Mouse (Mus musculus) adrenal gland, postnatal 25 days (tissue): ENCODE measurements around the gene Mpzl3. TPM values are rescaled to one million over a fixed set of nuclear protein-coding genes. Genes with fewer than 3 reads are reported as not detected.
"Not testable (repeated sequence)": the region's sequence is repeated elsewhere in the genome, so short reads cannot be mapped to it uniquely, and the experiment has no call there.

Source experiments
- DNase-seq: peaks from one replicate; pipeline ENCODE4 v3.0.0; 2021; ENCODE audit warnings: mixed read lengths
- long read RNA-seq: library from polyadenylated mRNA; stranded (forward); transcript quantifications from one replicate; pipeline ENCODE4 v2.0.0, GENCODE M21; 2021
- total RNA-seq: library from RNA; stranded (reverse); gene quantifications from 2 replicates; pipeline ENCODE4 v1.2.3, GENCODE M21; 2021

The Mpzl3 gene
- 6.0 and 6.8 TPM in 2 replicates for total RNA-seq
- long read RNA-seq, transcript Mpzl3-203 (6 exons, 3,424 nt): major isoform, 6 of 12 reads
- long read RNA-seq, partial matches to known transcripts: 3 of 12 reads
- long read RNA-seq, other reads (novel, unspliced or antisense): 3 of 12 reads

- peak; percentile 79 for DNase-seq
Observed at GRCm38 (mm10) chr9:45055082-45055713, at the start of gene Mpzl3. Gene Mpzl3 (plus strand): TSS chr9:45055186.

DNA sequence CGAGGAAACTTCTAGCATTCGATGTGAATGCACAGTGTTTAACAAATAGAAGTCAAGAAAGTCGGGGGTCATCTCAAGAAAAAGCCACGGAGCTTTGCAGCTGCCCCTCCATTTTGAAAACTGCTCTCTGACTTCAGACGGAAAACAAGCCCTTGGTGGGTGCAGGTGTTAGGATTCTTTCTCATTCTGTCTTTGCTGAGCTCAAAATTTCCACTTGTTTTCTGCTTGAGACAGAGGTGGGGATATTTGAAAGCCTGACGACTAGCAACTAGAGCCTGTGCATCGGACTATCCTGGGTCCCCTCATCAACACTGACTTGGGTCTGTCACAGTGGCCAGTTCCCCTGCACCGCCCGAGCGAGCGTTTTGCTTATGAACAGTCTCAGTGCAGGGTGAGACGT is 47.6 kb upstream of the Mpzl3 start:
- no peak for DNase-seq

GRCm38 (mm10) chr9:45008342-45008741 is 46.6 kb upstream of the Mpzl3 start:
- DNase-seq: no peak

DNA sequence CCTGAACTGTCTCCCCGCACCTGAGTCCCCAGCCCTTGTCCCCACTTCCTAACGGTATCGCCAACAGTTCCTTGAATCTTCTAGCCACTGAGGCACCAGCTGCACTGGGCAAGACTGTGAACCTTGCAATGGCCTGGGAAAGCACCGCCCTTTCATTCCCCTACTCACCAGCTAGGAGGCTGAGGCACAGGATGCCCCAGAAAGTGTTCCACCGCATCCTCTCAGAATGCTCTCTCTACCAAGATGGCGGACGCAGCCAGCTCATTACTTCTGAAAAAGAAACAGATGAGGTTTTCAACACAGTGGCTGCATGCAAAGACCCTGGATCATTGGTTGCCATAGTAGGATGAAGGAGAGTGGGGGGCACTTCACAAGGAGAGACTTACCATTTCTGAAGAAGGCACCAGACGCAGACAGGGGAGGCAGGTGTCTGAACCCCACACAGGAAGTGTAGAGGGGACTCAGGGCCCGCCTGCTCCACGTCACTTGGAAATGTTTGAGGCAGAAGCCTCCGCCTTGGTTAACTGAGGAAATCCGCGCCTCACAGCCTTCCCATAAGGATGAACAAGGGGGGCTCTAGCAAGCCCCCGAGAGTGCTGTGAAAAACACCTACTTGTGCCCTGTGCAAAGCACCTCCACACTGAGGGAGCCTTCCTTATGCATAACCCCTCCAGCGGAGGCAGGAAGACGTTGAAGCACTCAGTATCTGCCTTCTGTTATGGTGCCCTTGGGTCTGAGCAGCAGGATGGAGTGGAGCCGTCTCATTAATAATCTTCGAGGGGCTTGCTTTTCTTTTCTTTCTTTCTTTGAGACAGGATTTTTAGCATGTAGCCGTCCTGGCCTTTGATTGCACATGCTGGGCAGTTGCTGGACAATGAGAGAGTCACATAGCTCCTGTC is 45.6 kb upstream of the Mpzl3 start, which contains the start of gene Cd3e:
TSS of gene Cd3e (minus strand) at position 448 of the 899 bp plus-strand sequence.
- no peak for DNase-seq

DNA sequence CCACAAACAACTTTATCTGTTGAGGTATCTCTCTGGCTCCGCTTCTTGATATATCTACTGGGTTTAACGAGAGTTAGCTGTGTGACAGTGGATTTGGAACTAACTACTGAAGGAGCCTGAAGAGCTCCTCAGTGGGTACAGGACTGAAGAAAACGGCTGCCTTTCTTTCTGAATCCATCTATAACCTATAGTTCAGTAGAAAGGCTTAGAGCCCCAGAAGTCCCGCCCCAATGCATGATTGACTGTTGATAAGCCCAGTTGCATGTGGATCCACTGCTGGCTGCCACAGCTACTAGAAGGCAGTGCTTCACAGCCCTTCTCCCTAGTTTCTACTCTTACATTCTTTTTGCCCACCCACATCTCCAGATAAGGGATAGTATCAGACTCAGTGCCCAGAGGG is 44.5 kb upstream of the Mpzl3 start:
- no peak for DNase-seq

- no peak for DNase-seq
Observed at GRCm38 (mm10) chr9:45011291-45011690, 43.7 kb upstream of the Mpzl3 start.

DNA sequence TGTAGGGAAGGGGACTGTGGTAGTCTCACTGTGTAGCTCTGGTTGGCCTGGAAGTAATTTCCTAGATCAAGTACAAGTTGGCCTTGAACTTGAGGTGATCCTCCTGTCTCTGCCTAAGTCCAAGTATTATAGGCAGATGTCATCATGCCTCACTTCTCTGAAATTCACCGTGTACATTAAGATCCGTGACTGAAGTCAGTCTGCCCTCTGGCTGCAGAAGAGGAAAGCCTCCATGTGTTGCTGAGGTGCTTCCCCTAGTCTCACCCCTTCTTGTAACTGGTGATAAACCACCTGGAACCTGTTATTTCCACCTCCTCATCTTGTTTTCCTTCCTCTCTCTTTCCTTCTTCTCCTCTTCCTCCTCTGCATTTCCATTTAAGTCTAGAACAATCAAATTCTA is 40.1 kb upstream of the Mpzl3 start:
- DNase-seq: no peak

GRCm38 (mm10) chr9:45015841-45016240 is 39.1 kb upstream of the Mpzl3 start:
- DNase-seq: no peak

- no peak for DNase-seq
Observed at GRCm38 (mm10) chr9:45018031-45018430, 37.0 kb upstream of the Mpzl3 start.

GRCm38 (mm10) chr9:45022800-45023199 is 32.2 kb upstream of the Mpzl3 start:
- peak; percentile 34 for DNase-seq

GRCm38 (mm10) chr9:45023638-45024037 is 31.3 kb upstream of the Mpzl3 start:
- no peak for DNase-seq

- no peak for DNase-seq
Observed at GRCm38 (mm10) chr9:45024187-45024586, 30.8 kb upstream of the Mpzl3 start.

GRCm38 (mm10) chr9:45027376-45027775 is 27.6 kb upstream of the Mpzl3 start:
- no peak for DNase-seq

- no peak for DNase-seq
Observed at GRCm38 (mm10) chr9:45030341-45030740, 24.6 kb upstream of the Mpzl3 start.

DNA sequence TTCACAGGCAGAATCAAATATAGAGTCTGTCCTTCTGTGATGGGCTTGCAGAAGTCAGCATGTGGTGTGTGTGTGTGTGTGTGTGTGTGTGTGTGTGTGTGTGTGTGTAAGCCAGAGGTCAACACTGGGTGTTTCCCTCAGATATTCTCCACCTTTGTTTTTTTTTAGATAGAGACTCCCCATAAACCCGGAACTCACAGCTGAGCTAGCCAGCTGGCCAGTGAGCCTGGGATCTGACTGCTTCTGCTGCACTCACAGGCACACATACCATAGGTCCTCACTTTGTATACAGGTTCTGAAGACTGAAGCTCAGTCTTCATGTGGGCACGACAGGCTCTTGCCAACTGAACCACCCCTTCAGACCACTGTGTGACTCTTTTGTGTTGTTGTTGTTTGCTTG is 22.7 kb upstream of the Mpzl3 start:
- no peak for DNase-seq

DNA sequence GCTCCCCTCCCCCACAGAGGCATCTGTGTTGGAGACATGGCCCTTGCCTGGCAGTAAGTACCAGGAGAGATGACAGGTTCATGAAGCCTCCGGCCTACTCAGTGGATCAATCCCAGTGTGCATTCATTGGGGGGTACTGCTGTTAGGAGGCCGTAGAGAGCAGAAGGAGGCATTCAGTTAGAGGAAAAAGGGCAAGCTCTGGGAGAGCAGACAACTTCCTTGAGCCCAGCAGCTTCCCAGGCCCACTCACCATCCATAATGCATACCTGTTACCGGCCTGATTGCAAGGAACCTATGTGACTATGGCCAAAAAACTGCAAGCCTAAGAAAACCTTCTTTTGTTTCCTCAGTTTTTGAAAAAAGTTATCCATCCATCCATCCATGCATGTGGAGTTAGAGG is 20.5 kb upstream of the Mpzl3 start:
- no peak for DNase-seq

GRCm38 (mm10) chr9:45037803-45038202 is 17.2 kb upstream of the Mpzl3 start:
- DNase-seq: not testable (repeated sequence)

GRCm38 (mm10) chr9:45039499-45039898 is 15.5 kb upstream of the Mpzl3 start, which contains the start of gene Mpzl2:
Gene Mpzl2 (plus strand): TSS chr9:45039799.
- no peak for DNase-seq

GRCm38 (mm10) chr9:45040066-45040845 is 14.7 kb upstream of the Mpzl3 start:
- peak; percentile 30 for DNase-seq

DNA sequence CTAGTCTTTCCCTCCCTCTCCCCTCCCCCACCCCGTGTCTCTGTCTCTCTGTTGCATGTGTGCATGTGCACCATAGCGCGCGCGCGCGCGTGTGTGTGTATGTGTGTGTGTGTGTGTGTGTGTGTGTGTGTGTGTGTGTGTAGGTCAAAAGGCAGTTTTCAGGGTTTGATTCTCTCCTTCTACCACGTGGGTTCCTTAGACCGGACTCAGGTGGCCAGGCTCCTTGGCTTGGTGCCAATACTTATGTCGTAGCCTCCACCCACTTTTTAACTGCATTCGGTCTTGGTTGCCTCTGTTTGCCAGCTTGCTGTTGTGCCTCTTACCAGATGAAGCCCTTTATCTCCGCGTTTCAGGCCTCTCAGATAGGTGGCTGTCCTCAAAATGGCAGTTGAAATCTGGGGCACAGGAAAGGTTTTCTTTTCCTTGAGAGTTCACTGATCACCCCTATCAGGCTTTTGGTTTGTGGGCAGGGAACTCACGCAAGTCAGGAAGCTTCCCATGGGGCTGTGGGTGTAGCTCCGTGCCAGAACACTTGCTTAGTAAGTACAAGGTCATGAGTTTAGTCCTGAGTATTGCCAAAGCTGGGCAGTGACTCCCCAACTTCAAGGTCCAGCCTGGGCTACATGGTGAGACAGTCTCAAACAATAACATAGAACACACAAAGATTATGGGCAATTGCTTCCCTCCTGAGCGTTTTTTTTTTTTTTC is 13.7 kb upstream of the Mpzl3 start:
- DNase-seq: peak; percentile 12

DNA sequence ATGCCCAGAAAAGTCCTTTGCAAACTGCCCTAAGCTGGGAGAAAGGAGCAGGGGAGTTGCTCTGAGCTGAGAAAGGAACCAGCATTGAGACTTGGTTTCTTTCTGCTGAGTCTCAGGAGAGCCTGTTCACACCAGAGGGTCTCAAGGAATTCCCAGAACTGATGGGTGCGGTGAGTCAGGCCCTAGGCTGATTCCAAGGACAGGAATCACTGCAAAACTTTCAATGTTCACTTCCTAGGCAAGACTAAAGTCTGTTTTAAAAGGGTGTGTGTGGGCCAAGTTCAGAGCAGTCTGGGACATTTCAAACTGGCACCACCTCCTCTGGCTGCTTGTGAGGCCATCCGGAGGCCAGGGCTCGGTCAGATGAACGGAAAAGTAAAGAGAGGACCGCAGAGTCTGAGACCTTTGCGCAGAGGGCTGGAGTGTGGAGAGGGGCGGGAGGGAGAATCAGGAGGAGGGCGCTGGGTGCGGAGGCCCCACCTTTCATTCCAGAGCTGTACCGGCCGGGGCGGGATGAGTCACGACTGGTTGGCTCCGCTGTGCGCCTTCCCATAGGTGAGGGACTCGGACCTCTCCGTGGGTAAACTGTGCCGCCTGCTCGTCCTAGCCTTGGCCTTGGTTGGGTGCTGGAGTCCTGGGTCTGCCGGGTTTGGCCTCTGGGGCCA is 12.8 kb upstream of the Mpzl3 start:
- peak; percentile 66 for DNase-seq
